Mouse (Mus musculus) midbrain, postnatal 0 days (tissue): ENCODE data around the gene Tmem161b. TPM values are rescaled to one million over a fixed set of nuclear protein-coding genes. Genes with fewer than 3 reads are reported as not detected.
"Not testable (repeated sequence)": the region's sequence is repeated elsewhere in the genome, so short reads cannot be mapped to it uniquely, and the experiment has no call there.

Experiments
- ATAC-seq: fragments of 200-750 bp; cut with Nextera tagmentation; 2 replicates; pipeline ENCODE4 v1.8.0; 2017; ENCODE audit warnings: moderate number of reproducible peaks, mild to moderate bottlenecking, moderate TSS enrichment, moderate library complexity; ENCODE audit not compliant: low FRiP score
- DNase-seq: peaks from one replicate; pipeline ENCODE4 v3.0.0-alpha.2; 2015; ENCODE audit warnings: low spot score
- H3K27ac ChIP-seq: fragments of 300-500 bp; sonication (generic); 2 replicates; pipeline ENCODE4 v1.5.1; 2014; ENCODE audit warnings: low read depth, mild to moderate bottlenecking, low read length, mixed read lengths
- H3K27me3 ChIP-seq: fragments of 300-500 bp; sonication (generic); 2 replicates; pipeline ENCODE4 v1.6.1; 2014; ENCODE audit warnings: low read length, control low read depth, mixed read lengths; ENCODE audit not compliant: insufficient read depth
- H3K36me3 ChIP-seq: fragments of 300-500 bp; sonication (generic); 2 replicates; pipeline ENCODE4 v1.6.1; 2014; ENCODE audit warnings: low read length, control low read depth, mixed read lengths; ENCODE audit not compliant: insufficient read depth
- H3K4me1 ChIP-seq: fragments of 300-500 bp; sonication (generic); 2 replicates; pipeline ENCODE4 v1.6.1; 2014; ENCODE audit warnings: mild to moderate bottlenecking, control low read depth, antibody characterized with exemption, low read length, mixed read lengths; ENCODE audit not compliant: insufficient read depth
- H3K4me2 ChIP-seq: fragments of 300-500 bp; sonication (generic); 2 replicates; pipeline ENCODE4 v1.6.1; 2014; ENCODE audit warnings: low read depth, mild to moderate bottlenecking, low read length, mixed read lengths; ENCODE audit not compliant: poor library complexity, severe bottlenecking
- H3K4me3 ChIP-seq: fragments of 300-500 bp; sonication (generic); 2 replicates; pipeline ENCODE4 v1.5.1; 2014; ENCODE audit warnings: low read depth, mild to moderate bottlenecking, low read length, moderate library complexity
- H3K9ac ChIP-seq: fragments of 300-500 bp; sonication (generic); replicated peaks from 2 replicates; pipeline ENCODE4 v1.6.1; 2014; ENCODE audit warnings: mild to moderate bottlenecking, low read length, moderate library complexity, mixed read lengths; ENCODE audit not compliant: poor library complexity, severe bottlenecking
- H3K9me3 ChIP-seq: fragments of 300-500 bp; sonication (generic); 2 replicates; pipeline ENCODE4 v1.6.1; 2016; ENCODE audit warnings: low read length, control low read depth
- CTCF ChIP-seq: IDR thresholded peaks from 2 replicates; pipeline ENCODE4 v1.5.1; 2016; ENCODE audit warnings: antibody characterized with exemption, mild to moderate bottlenecking
- WGBS: fragments of 180-500 bp; shearing (Covaris S2); extraction: QIAGEN DNeasy Blood & Tissue Kit; methylation state at CpG from one replicate; pipeline ENCODE4 v1.1.7; 2014; 5-methylcytosine and 5-hydroxymethylcytosine counted together
- polyA plus RNA-seq: library from polyadenylated mRNA; unstranded; fragments of >200 nt; fragmentation: Nextera tagmentation; extraction: Ambion mirVana; gene quantifications from 2 replicates; pipeline ENCODE4 v1.2.1, GENCODE M21; 2015
- total RNA-seq: library from RNA; depleted of rRNA; stranded (reverse); fragments of >200 nt; gene quantifications from 2 replicates; pipeline ENCODE4 v1.2.3, GENCODE M21; 2014; rRNA removed

Gene Tmem161b
- total RNA-seq: 35.7 and 36.8 TPM in 2 replicates
- 21.8 and 26.9 TPM in 2 replicates for polyA plus RNA-seq

GRCm38 (mm10) chr13:84221820-84222681, at the start of gene Tmem161b:
Gene Tmem161b (plus strand): TSS chr13:84222296.
- Histone ChIP-seq H3K27ac (peak within 1 kb of the TSS; percentile 78), H3K4me1 (peaks cover 4% of the 10 kb centered on the region; the same call in 1 of the 2 replicates), H3K4me2 (peak within 1 kb of the TSS; percentile 81), H3K27me3 (no peaks in the 10 kb centered on the region), H3K9ac (peak within 1 kb of the TSS; percentile 81), H3K4me3 (peak within 1 kb of the TSS; percentile 78), H3K9me3 (no peaks in the 10 kb centered on the region), H3K36me3 (no peaks in the 10 kb centered on the region)
- peak; percentile 98 for ATAC-seq
- peak; percentile 41; the same call in 1 of the 2 replicates for TF ChIP-seq CTCF
- WGBS: under 1% methylated on average over 47 of the region's 52 CpGs
- DNase-seq: peak; percentile 96

- not testable (repeated sequence) for H3K9me3 ChIP-seq, H3K9ac ChIP-seq, H3K4me3 ChIP-seq, DNase-seq, ATAC-seq, H3K4me2 ChIP-seq, H3K27me3 ChIP-seq, H3K27ac ChIP-seq, H3K4me1 ChIP-seq, H3K36me3 ChIP-seq
These were observed 36.3 kb upstream of the Tmem161b start for GRCm38 (mm10) chr13:84185835-84186234.

GRCm38 (mm10) chr13:84192723-84193122, 29.4 kb upstream of the Tmem161b start:
- no peak overlapping the region for H3K4me2 ChIP-seq
- no peaks in the 10 kb centered on the region for H3K4me1 ChIP-seq
- no peak for TF ChIP-seq CTCF
- no peak overlapping the region for H3K9ac ChIP-seq
- H3K27me3 ChIP-seq: no peaks in the 10 kb centered on the region
- no peaks in the 10 kb centered on the region for H3K9me3 ChIP-seq
- no peak overlapping the region for H3K4me3 ChIP-seq
- ATAC-seq (no peak), DNase-seq (no peak)
- WGBS: 77% methylated on average over 3 of the region's 3 CpGs
- no peak overlapping the region for H3K27ac ChIP-seq
- no peaks in the 10 kb centered on the region for H3K36me3 ChIP-seq

GRCm38 (mm10) chr13:84222682-84222992, 541 bp downstream of the Tmem161b start:
- 1% methylated on average over 10 of the region's 10 CpGs for WGBS
- TF ChIP-seq CTCF: no peak
- no peak for ATAC-seq

GRCm38 (mm10) chr13:84223018-84223417, 922 bp downstream of the Tmem161b start:
- no peaks in the 10 kb centered on the region for H3K36me3 ChIP-seq
- TF ChIP-seq CTCF: no peak
- ATAC-seq: no peak
- no peaks in the 10 kb centered on the region for H3K9me3 ChIP-seq
- no peaks in the 10 kb centered on the region for H3K27me3 ChIP-seq
- H3K4me1 ChIP-seq: peaks cover 4% of the 10 kb centered on the region; the same call in 1 of the 2 replicates
- H3K9ac ChIP-seq: peak overlapping the region; percentile 81
- H3K27ac ChIP-seq: peak overlapping the region; percentile 78; the same call in 1 of the 2 replicates
- peak overlapping the region; percentile 78 for H3K4me3 ChIP-seq
- 45% methylated on average over 5 of the region's 5 CpGs for WGBS
- no peak for DNase-seq
- H3K4me2 ChIP-seq: peak overlapping the region; percentile 81

More at GRCm38 (mm10) chr13:84222682-84222992, 541 bp downstream of the Tmem161b start:
- Histone ChIP-seq H3K27me3 (no peaks in the 10 kb centered on the region), H3K9me3 (no peaks in the 10 kb centered on the region), H3K9ac (peak overlapping the region; percentile 81), H3K4me3 (peak overlapping the region; percentile 78), H3K27ac (peak overlapping the region; percentile 78), H3K36me3 (no peaks in the 10 kb centered on the region), H3K4me1 (peaks cover 4% of the 10 kb centered on the region; the same call in 1 of the 2 replicates), H3K4me2 (peak overlapping the region; percentile 81)
- peak; percentile 33 for DNase-seq

GRCm38 (mm10) chr13:84234019-84234418, 11.9 kb downstream of the Tmem161b start:
- 91% methylated on average over 2 of the region's 2 CpGs for WGBS
- TF ChIP-seq CTCF: no peak
- DNase-seq: no peak

More at GRCm38 (mm10) chr13:84234019-84234418, 11.9 kb downstream of the Tmem161b start:
- Histone ChIP-seq H3K27me3 (no peaks in the 10 kb centered on the region), H3K9ac (no peak overlapping the region), H3K27ac (no peak overlapping the region), H3K4me3 (no peak overlapping the region), H3K4me1 (no peaks in the 10 kb centered on the region), H3K4me2 (no peak overlapping the region), H3K9me3 (0 out of 2 replicates have a peak, but pooled peaks cover 3% of the 10 kb centered on the region), H3K36me3 (no peaks in the 10 kb centered on the region)
- no peak for ATAC-seq
